Mouse (Mus musculus) right cerebral cortex, postnatal 36 days (tissue): Measurements from ENCODE around the gene Amotl1.

Source experiments
- DNase-seq, 2 experiments: peaks; one replicate each; pipeline ENCODE4 v3.0.0; 2022; ENCODE audit warnings: low spot score in 2 of 2, mixed read lengths in 1 of 2

Amotl1 gene

GRCm38 (mm10) chr9:14641310-14642067 lies 3.4 kb downstream of the Amotl1 start:
- no peak for DNase-seq

- DNase-seq: no peak
These were observed 8.6 kb downstream of the Amotl1 start for GRCm38 (mm10) chr9:14636244-14636643.

- no peak for DNase-seq
These were observed 9.3 kb downstream of the Amotl1 start for GRCm38 (mm10) chr9:14635551-14635950.

GRCm38 (mm10) chr9:14634155-14634554 lies 10.7 kb downstream of the Amotl1 start:
- peak in 1 of 2 experiments; percentile 39 for DNase-seq

GRCm38 (mm10) chr9:14632365-14633163 lies 12.3 kb downstream of the Amotl1 start:
- no peak for DNase-seq

GRCm38 (mm10) chr9:14631729-14632128 lies 13.1 kb downstream of the Amotl1 start:
- DNase-seq: no peak

GRCm38 (mm10) chr9:14627525-14627924 lies 17.3 kb downstream of the Amotl1 start:
- DNase-seq: no peak

GRCm38 (mm10) chr9:14625961-14626360 lies 18.9 kb downstream of the Amotl1 start:
- no peak for DNase-seq

GRCm38 (mm10) chr9:14625024-14625423 lies 19.8 kb downstream of the Amotl1 start:
- DNase-seq: no peak

GRCm38 (mm10) chr9:14623928-14624327 lies 20.9 kb downstream of the Amotl1 start:
- no peak for DNase-seq

- DNase-seq: no peak
These were observed 21.6 kb downstream of the Amotl1 start for GRCm38 (mm10) chr9:14623250-14623649.

GRCm38 (mm10) chr9:14622848-14623247 lies 22.0 kb downstream of the Amotl1 start:
- DNase-seq: no peak

- DNase-seq: no peak
These were observed 24.7 kb downstream of the Amotl1 start for GRCm38 (mm10) chr9:14620107-14620506.

GRCm38 (mm10) chr9:14614931-14615880 lies 29.6 kb downstream of the Amotl1 start:
- no peak for DNase-seq

GRCm38 (mm10) chr9:14614205-14614930 lies 30.5 kb downstream of the Amotl1 start:
- no peak for DNase-seq

- DNase-seq: no peak
These were observed 31.3 kb downstream of the Amotl1 start for GRCm38 (mm10) chr9:14613308-14614204.

- DNase-seq: no peak
These were observed 32.3 kb downstream of the Amotl1 start for GRCm38 (mm10) chr9:14612588-14612987.

GRCm38 (mm10) chr9:14608521-14608920 lies 36.3 kb downstream of the Amotl1 start:
- no peak for DNase-seq

GRCm38 (mm10) chr9:14607464-14607863 lies 37.4 kb downstream of the Amotl1 start:
- no peak for DNase-seq

- DNase-seq: no peak
These were observed 38.9 kb downstream of the Amotl1 start for GRCm38 (mm10) chr9:14605992-14606391.
